Mouse (Mus musculus) bone marrow macrophage, adult 2 months (primary cell): ENCODE results near the gene Tent5c.

Experiments used
- CTCF ChIP-seq: IDR thresholded peaks from 2 replicates; pipeline ENCODE4 v1.5.1; 2012; ENCODE audit warnings: low read depth, mild to moderate bottlenecking, low read length, moderate library complexity
- POLR2A ChIP-seq: IDR thresholded peaks from 2 replicates; pipeline ENCODE4 v1.6.1; 2012; ENCODE audit warnings: mild to moderate bottlenecking, low read depth, low read length, borderline replicate concordance

- no peak for TF ChIP-seq CTCF
- no peak for TF ChIP-seq POLR2A
These were observed 86.5 kb downstream of the Tent5c start for GRCm38 (mm10) chr3:100402656-100403055.
